Mouse (Mus musculus): ENCODE measurements around the gene Mgl2. TPM values are rescaled to one million over a fixed set of nuclear protein-coding genes. Genes with fewer than 3 reads are reported as not detected.
"Not testable (repeated sequence)": the region's sequence is repeated elsewhere in the genome, so short reads cannot be mapped to it uniquely, and the experiment has no call there.

Gene Mgl2
- 1 to 10 TPM; 2.5 to 3.6 TPM for total RNA-seq (2021)
- long read RNA-seq, experiment 1, partial matches to known transcripts = 1 of 2 reads
- long read RNA-seq, experiment 1, other reads (novel, unspliced or antisense) = 1 of 2 reads
- long read RNA-seq, experiment 2, partial matches to known transcripts = 4 of 8 reads
- long read RNA-seq, experiment 2, other reads (novel, unspliced or antisense) = 0 of 8 reads

DNA sequence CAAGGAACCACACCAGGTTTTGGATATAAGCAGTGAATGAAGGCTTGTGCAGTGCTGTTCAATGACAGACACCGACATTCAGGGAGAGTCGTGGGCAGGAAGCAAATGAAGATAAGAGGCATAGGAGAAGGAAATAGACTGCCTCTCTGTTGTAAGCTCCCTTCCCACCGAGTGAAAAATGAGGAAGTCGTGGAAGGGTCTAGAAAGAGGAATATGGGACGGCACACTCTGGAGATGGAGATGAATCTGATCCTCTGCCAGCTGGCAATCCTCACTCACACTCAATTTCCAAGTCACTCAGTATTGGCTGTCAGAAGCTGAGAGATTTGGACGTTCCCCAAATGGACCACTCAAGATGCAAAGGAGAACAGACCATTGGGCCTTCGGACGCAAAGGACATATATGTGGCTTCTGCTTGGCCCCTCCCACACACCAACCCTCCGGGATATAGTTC, at the start of gene Mgl2:
Gene Mgl2 (plus strand): TSS at position 404 of the 454 bp plus-strand sequence.
- peak; percentile 14 for DNase-seq

GRCm38 (mm10) chr11:70080803-70081590, 49.1 kb upstream of the Mgl2 start:
- no peak for DNase-seq

- peak; percentile 29 for DNase-seq
Measured at GRCm38 (mm10) chr11:70084563-70084962, 45.6 kb upstream of the Mgl2 start.

DNA sequence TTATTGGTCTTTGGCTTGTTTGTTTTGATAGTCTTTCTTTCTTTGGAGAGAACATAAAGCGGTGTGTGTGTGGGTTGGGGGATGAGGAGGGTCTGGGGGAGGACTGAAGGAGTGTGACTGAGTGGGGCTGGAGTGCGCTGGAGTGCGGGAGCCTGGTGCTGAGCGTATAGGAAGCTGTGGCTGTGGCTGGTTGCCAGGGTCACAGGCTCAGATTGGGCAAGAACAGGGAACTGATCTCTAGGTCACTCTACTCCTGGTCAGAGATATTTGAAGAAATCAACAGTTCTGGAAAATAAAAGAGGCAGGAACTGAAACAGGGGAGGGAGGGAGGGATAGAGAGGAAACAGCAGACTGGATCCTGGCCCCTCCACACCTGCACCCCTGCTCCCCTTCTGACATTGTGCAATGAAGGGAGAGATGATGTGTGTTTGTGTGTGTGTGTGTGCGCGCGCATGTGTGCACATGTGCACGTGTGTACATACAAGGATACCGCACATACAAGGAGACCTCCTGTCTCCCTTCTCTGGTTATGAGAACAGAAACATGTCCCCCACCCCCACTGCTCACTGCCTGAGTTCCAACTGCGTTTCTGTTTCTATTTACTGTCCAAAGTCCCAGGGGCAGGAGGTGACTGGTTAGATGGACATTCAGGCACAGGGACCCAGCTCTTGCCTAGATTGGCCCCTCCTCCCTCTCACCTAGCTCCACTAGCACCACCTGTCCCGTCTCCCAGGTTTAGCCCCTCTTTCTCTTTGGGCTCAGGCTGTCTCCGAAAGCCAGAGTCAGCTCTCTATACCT, 37.9 kb upstream of the Mgl2 start, which contains the start of gene Asgr2:
Gene Asgr2 (plus strand): TSS at position 659 of the 798 bp plus-strand sequence.
- peak; percentile 26 for DNase-seq

- no peak for DNase-seq
Measured at GRCm38 (mm10) chr11:70097396-70097795, 32.7 kb upstream of the Mgl2 start.

- DNase-seq = no peak
Measured at GRCm38 (mm10) chr11:70099102-70099501, 31.0 kb upstream of the Mgl2 start.

- no peak for DNase-seq
Measured at GRCm38 (mm10) chr11:70099809-70100208, 30.3 kb upstream of the Mgl2 start.

- DNase-seq = no peak
Measured at GRCm38 (mm10) chr11:70103701-70104315, 26.3 kb upstream of the Mgl2 start.

- no peak for DNase-seq
Measured at GRCm38 (mm10) chr11:70107085-70107484, 23.0 kb upstream of the Mgl2 start.

- DNase-seq = no peak
Measured at GRCm38 (mm10) chr11:70110146-70110545, 20.0 kb upstream of the Mgl2 start.

- peak; percentile 28 for DNase-seq
Measured at GRCm38 (mm10) chr11:70114562-70114961, 15.6 kb upstream of the Mgl2 start.

- DNase-seq = no peak
Measured at GRCm38 (mm10) chr11:70115901-70116300, 14.2 kb upstream of the Mgl2 start.

DNA sequence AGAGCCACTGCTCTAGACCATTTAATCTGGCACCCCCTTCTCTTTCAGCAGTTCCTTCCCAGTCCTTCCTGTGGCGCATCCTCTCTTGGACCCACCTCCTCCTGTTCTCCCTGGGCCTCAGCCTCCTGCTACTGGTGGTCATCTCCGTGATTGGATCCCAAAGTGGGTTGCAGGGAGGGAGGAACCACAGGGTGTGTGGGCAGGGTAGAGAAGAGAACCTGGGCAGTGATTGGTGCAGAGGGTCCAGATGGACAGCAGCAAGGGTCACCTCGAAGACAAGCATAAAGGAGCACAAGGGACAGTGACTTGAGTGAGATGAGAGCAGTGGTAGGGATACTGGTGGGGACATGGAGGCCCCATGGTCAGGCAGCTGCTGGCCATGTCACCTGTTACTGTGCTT, 4.9 kb downstream of the Mgl2 start:
- not testable (repeated sequence) for DNase-seq

- DNase-seq = not testable (repeated sequence)
Measured at GRCm38 (mm10) chr11:70135925-70136324, 5.8 kb downstream of the Mgl2 start.

DNA sequence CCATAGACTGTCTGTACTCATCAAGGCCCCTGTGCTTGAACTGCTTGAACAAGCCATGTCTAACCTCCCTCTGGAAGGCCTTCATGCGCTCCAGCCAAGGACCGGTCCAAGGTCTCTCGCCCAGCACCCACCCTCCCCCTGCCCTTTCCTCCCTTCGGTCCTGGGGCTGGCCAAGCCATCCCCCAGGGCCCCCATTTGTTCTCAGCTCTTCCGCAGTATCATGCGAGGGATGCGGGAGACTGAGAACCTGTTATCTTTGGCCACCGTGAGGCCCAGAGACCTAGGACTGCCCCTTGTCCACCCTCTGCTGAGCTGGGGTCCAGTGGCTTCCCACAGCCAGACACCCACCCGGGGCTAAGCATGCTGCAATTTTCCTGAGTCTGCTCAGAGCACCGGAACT, 9.0 kb downstream of the Mgl2 start:
- DNase-seq = no peak

DNA sequence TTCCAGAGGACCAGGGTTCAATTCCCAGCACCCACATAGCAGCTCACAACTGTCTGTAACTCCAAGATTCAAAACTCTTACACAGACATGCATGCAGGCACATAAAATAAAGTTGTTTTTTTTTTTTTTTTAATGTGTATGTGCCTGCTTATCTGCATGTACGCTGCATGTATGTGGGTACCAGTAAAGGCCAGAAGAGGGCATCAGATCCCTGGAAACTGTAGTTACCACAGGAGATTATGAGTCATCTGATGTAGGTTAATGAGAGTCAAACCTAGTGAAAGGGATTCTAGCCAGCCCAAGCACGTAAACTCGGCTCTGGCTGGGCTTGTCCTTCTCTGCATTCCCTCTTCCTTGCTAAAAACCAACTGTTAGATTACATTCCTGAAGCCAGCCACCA, 20.9 kb downstream of the Mgl2 start:
- no peak for DNase-seq

DNA sequence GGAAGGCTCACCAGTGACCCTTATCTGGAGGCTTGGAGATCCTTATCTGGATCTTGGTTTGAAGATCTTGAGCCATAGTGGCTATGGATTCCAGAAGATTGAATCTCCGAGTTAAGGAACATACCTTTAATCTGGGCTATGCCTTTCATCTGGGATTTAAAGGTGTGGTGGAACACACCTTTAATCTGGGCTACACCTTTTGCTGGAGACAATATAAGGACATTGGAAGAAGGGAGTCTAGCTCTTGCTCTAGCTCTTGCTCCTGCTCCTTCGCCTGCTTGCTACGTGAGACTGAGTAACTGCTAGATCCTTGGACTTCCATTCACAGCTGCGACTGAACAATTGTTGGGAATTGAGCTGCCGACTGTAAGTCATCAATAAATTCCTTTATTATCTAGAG, 25.8 kb downstream of the Mgl2 start, which contains the start of gene Clec10a:
Gene Clec10a (plus strand): TSS at position 301 of the 400 bp plus-strand sequence.
- not testable (repeated sequence) for DNase-seq

DNA sequence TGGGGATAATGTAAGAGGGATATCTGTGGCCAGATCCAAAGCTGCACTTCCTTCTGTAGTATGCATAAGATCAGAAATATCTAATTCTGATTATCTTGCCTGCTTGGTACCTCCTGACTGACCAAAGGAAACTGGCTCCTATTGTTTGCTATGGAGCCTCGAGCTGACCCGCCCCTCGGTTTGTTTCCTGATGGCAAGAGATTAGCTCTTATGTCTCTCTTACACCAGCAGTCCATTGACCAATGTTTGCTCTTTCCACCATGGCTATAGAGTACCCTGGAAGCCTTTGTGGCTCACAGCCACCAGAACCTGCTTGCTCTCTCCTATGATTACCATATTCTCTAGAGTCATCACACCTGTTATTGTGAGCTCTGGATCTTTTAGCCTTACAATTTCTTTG, 32.2 kb downstream of the Mgl2 start:
- DNase-seq = no peak

DNA sequence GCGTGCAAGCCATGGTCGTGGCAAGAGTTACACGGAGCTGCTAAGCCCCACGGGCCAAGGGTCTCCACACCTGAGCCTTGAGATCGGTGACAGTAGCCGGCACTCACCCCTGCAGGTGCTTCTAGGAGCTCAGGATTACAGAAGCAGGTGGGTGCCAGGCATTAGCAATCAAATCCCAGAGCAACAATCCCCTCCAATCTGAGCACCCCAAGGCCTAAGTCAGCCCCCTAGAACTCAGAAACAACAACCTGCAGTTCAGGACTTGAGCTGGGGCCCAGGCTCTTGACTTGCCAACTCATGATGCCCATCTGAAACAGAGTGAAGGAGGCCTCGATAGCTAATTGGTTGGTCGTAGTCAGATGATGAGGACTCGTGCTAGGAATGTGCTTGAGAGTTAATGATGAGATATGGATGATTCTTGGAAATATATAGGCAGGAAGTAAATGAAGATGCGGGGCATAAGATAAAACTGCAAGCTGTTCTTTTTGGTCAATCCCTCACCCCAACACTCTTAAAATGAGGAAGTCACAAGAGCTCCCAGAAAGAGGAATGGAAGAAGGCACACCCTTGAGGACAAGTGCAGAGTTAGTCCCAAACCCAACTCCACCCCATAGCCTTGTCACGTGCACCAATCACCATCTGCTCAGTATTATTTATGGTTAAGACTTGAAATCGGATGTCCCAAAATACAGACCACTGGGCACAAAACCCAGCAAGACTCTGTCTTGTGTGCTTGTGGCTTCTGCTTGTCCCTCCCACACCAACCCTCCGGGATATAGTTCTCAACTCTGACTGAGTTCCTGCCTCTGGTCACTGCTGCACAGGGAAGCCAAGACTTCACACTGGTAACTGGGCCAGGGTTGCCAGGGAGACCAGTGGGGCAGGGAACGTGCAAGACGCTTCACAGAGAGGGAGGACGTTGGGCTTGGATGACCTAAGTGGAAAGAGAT, 36.1 kb downstream of the Mgl2 start:
- DNase-seq = peak; percentile 26

- no peak for DNase-seq
Measured at GRCm38 (mm10) chr11:70168136-70168535, 38.0 kb downstream of the Mgl2 start.

DNA sequence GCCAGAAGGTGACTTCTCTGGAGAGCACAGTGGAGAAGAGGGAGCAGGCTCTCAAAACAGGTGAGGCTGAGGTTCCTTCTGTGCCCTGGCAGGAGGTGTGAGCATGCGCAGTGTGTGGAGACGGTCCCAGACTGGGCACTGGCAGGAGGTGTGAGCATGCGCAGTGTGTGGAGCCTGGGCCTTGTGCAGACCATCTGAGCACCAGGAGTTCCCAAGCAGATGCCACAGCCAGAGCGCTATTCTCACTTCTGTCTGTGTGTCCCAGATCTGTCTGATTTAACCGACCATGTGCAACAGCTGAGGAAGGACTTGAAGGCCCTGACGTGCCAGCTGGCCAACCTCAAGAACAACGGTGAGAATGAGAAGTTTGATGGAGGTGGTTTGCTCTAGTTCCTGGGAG, 39.3 kb downstream of the Mgl2 start:
- DNase-seq = not testable (repeated sequence)

Data from gastrocnemius, postnatal 25 days (tissue).